Mouse (Mus musculus): ENCODE measurements around the gene Celsr1.

- TF ChIP-seq EP300 (IDR thresholded peaks at IDR 0.05; ENCODE audit: insufficient read depth, low read depth, low read length) (no peak), CTCF (IDR thresholded peaks at IDR 0.05) (no peak), POLR2A (IDR thresholded peaks at IDR 0.05; ENCODE audit: insufficient read depth, low read depth, low read length) (no peak)
Measured at GRCm38 (mm10) chr15:85892498-85893118, 141.0 kb downstream of the Celsr1 start.

Data from heart, adult 2 months (tissue).